Mouse (Mus musculus) heart, embryonic 16.5 days (tissue): ENCODE measurements around the gene Ccdc182. TPM values are rescaled to one million over a fixed set of nuclear protein-coding genes. Genes with fewer than 3 reads are reported as not detected.

Source experiments
- ATAC-seq: fragments of 200-750 bp; cut with Nextera tagmentation; replicated peaks from 2 replicates; pipeline ENCODE4 v1.8.0; 2017; ENCODE audit warnings: moderate number of reproducible peaks; ENCODE audit not compliant: insufficient read depth, low FRiP score; ENCODE audit errors: extremely low read depth
- H3K27ac ChIP-seq: fragments of 300-500 bp; sonication (generic); 2 replicates; pipeline ENCODE4 v1.5.1; 2014; ENCODE audit warnings: mild to moderate bottlenecking, low read length, control low read depth, moderate library complexity
- H3K27me3 ChIP-seq: fragments of 300-500 bp; sonication (generic); 2 replicates; pipeline ENCODE4 v1.6.1; 2014; ENCODE audit warnings: low read length, mixed read lengths; ENCODE audit not compliant: control insufficient read depth, insufficient read depth
- H3K36me3 ChIP-seq: fragments of 300-500 bp; sonication (generic); 2 replicates; pipeline ENCODE4 v1.6.1; 2014; ENCODE audit not compliant: control insufficient read depth, insufficient read depth
- H3K4me1 ChIP-seq: fragments of 300-500 bp; sonication (generic); 2 replicates; pipeline ENCODE4 v1.6.1; 2014; ENCODE audit warnings: low read length, mixed read lengths; ENCODE audit not compliant: control insufficient read depth, insufficient read depth
- H3K4me2 ChIP-seq: fragments of 300-500 bp; sonication (generic); 2 replicates; pipeline ENCODE4 v1.6.1; 2014; ENCODE audit warnings: low read depth, mild to moderate bottlenecking, control low read depth, low read length
- H3K4me3 ChIP-seq: fragments of 300-500 bp; sonication (generic); 2 replicates; pipeline ENCODE4 v1.5.1; 2014; ENCODE audit warnings: mild to moderate bottlenecking, control low read depth, low read length
- H3K9ac ChIP-seq: fragments of 300-500 bp; sonication (generic); 2 replicates; pipeline ENCODE4 v1.6.1; 2014; ENCODE audit warnings: low read length, control low read depth
- H3K9me3 ChIP-seq: fragments of 300-500 bp; sonication (generic); replicated peaks from 2 replicates; pipeline ENCODE4 v1.6.1; 2016; ENCODE audit warnings: low read length; ENCODE audit not compliant: control insufficient read depth
- WGBS: fragments of 180-500 bp; shearing (Covaris S2); extraction: QIAGEN DNeasy Blood & Tissue Kit; methylation state at CpG from one replicate; pipeline ENCODE4 v1.1.7; 2014; 5-methylcytosine and 5-hydroxymethylcytosine counted together
- polyA plus RNA-seq: library from polyadenylated mRNA; unstranded; fragments of >200 nt; fragmentation: Nextera tagmentation; extraction: Ambion mirVana; gene quantifications from 2 replicates; pipeline ENCODE4 v1.2.1, GENCODE M21; 2015

Gene Ccdc182
- polyA plus RNA-seq, 1 experiment from 2014 or later, result not detected

- Histone ChIP-seq H3K9ac (no peak overlapping the region), H3K36me3 (no peaks in the 10 kb centered on the region), H3K27ac (no peak overlapping the region), H3K27me3 (no peaks in the 10 kb centered on the region), H3K4me3 (no peak overlapping the region), H3K4me1 (peaks cover 23% of the 10 kb centered on the region), H3K4me2 (no peak overlapping the region), H3K9me3 (no peaks in the 10 kb centered on the region)
- WGBS, result 90% methylated on average over 8 of the region's 8 CpGs
- ATAC-seq, result no peak
Measured at GRCm38 (mm10) chr11:88331722-88332121, 37.9 kb downstream of the Ccdc182 start.

- 79% methylated on average over 8 of the region's 8 CpGs for WGBS
- no peak overlapping the region for H3K9ac ChIP-seq
- H3K4me2 ChIP-seq, result no peak overlapping the region
- H3K4me3 ChIP-seq, result no peak overlapping the region
- no peak overlapping the region for H3K27ac ChIP-seq
- H3K4me1 ChIP-seq, result peaks cover 23% of the 10 kb centered on the region
- peaks cover 4% of the 10 kb centered on the region; the same call in 1 of the 2 replicates for H3K36me3 ChIP-seq
- ATAC-seq, result no peak
- H3K9me3 ChIP-seq, result no peaks in the 10 kb centered on the region
- H3K27me3 ChIP-seq, result no peaks in the 10 kb centered on the region
Measured at GRCm38 (mm10) chr11:88332309-88332934, 38.6 kb downstream of the Ccdc182 start.

- no peak overlapping the region for H3K27ac ChIP-seq
- H3K4me1 ChIP-seq, result peaks cover 18% of the 10 kb centered on the region
- H3K27me3 ChIP-seq, result no peaks in the 10 kb centered on the region
- H3K9me3 ChIP-seq, result no peaks in the 10 kb centered on the region
- H3K4me2 ChIP-seq, result no peak overlapping the region
- 48% methylated on average over 5 of the region's 5 CpGs for whole genome bisulfite sequencing
- no peak overlapping the region for H3K9ac ChIP-seq
- no peak overlapping the region for H3K4me3 ChIP-seq
- peaks cover 10% of the 10 kb centered on the region for H3K36me3 ChIP-seq
- ATAC-seq, result no peak
Measured at GRCm38 (mm10) chr11:88334893-88335292, 41.0 kb downstream of the Ccdc182 start.

- H3K4me3 ChIP-seq, result no peak overlapping the region
- no peak overlapping the region for H3K9ac ChIP-seq
- peaks cover 7% of the 10 kb centered on the region for H3K4me1 ChIP-seq
- no peak overlapping the region for H3K27ac ChIP-seq
- 94% methylated on average over 3 of the region's 3 CpGs for WGBS
- ATAC-seq, result no peak
- no peak overlapping the region for H3K4me2 ChIP-seq
- H3K9me3 ChIP-seq, result no peaks in the 10 kb centered on the region
- no peaks in the 10 kb centered on the region for H3K27me3 ChIP-seq
- peaks cover 13% of the 10 kb centered on the region for H3K36me3 ChIP-seq
Measured at GRCm38 (mm10) chr11:88337926-88338325, 44.1 kb downstream of the Ccdc182 start.

Other genes starting within 250 kb of the Ccdc182 start
- 158 and 185 TPM in 2 replicates for gene Srsf1, start 246.7 kb upstream of the Ccdc182 start, polyA plus RNA-seq
- 22.3 and 24.3 TPM in 2 replicates for gene Vezf1, start 225.8 kb upstream of the Ccdc182 start, polyA plus RNA-seq
- 15.2 and 17.6 TPM in 2 replicates for gene Cuedc1, start 196.0 kb upstream of the Ccdc182 start, polyA plus RNA-seq
- gene Mrps23, start 89.7 kb upstream of the Ccdc182 start, polyA plus RNA-seq, result 97.6 and 105 TPM in 2 replicates